Mouse (Mus musculus) ovary, adult 18-20 months (tissue): ENCODE measurements around the gene Tbc1d24.
"Not testable (repeated sequence)": the region's sequence is repeated elsewhere in the genome, so short reads cannot be mapped to it uniquely, and the experiment has no call there.

ENCODE experiments used
- DNase-seq: peaks from one replicate; pipeline ENCODE4 v3.0.0; 2022; ENCODE audit warnings: low spot score, mixed read lengths

Tbc1d24 gene

DNA sequence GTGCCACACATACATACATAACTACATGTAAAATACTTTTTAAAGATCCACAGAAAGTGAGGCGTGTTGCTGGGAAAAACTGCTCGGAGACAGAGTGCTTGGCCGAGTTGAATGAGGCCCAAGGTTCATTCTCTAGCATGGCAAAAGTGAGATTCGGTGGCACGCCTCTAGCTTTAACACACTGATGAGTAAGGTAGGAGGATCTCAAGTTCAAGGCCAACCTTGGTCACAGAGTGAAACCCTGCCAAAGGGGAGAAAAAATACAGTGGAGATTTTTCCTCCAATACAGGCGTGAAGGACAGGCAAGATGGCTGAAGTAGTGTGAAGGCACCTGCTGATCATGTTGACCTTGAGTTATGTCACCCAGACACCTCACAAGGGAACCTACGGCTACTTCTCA is 55.9 kb downstream of the Tbc1d24 start:
- no peak for DNase-seq

GRCm38 (mm10) chr17:24142897-24143296 is 62.5 kb downstream of the Tbc1d24 start:
- no peak for DNase-seq

DNA sequence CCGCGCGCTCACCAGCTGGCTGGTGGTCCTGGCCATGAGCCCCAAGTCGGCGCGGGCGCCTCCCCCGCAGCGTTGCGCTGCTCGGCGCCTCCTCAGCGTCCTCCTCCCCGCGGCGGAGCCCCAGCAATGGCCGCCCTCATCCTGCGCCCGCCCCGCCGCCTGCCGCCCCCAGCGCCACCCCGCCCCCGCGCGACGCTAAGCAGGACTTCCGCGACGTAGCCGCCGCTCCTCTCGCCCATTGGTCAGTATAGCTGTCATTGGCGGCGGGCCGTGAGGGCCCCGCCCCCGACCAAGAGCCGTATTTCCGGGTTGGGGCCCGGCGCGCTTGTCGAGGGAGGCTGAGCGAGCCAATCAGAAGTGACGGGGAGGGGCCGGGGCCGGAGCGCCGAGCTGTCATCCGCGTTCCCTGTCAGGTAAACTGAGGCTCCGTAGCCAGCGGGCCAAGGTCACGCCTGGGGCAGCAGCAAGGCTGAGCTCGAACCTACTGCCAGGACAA is 63.9 kb downstream of the Tbc1d24 start:
- peak; percentile 95 for DNase-seq

DNA sequence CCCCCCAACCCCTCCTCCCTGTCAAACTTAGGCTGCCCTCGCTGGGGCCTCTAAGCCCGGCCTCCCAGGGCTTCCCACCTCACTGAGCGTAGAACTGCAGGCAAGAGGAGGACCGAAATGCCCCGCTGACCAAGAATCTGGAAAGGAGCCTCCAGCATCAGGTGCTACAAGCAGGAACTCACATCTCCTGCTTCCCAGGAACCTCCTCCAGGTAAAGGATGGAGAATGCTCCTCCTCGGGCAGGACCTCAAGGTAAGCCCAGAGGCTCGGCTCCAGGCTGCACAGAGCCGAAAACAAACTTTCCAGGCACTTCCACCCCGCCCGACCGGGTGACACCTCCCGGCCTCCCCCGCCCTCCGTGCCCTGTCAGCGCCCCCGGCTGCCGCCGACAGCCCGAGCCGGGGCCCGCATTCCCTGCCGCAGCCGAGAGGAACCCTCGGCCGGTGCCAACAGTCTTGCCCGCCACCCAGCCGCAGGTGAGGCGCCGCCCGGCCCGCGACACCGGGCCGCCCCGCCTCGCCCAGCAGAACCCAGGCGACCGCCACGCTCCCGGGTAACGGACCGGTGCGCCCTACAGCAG is 64.4 kb downstream of the Tbc1d24 start:
- no peak for DNase-seq

- DNase-seq, result no peak
Measured at GRCm38 (mm10) chr17:24139968-24140367, 65.4 kb downstream of the Tbc1d24 start.

GRCm38 (mm10) chr17:24139256-24139655 is 66.1 kb downstream of the Tbc1d24 start:
- DNase-seq, result no peak

DNA sequence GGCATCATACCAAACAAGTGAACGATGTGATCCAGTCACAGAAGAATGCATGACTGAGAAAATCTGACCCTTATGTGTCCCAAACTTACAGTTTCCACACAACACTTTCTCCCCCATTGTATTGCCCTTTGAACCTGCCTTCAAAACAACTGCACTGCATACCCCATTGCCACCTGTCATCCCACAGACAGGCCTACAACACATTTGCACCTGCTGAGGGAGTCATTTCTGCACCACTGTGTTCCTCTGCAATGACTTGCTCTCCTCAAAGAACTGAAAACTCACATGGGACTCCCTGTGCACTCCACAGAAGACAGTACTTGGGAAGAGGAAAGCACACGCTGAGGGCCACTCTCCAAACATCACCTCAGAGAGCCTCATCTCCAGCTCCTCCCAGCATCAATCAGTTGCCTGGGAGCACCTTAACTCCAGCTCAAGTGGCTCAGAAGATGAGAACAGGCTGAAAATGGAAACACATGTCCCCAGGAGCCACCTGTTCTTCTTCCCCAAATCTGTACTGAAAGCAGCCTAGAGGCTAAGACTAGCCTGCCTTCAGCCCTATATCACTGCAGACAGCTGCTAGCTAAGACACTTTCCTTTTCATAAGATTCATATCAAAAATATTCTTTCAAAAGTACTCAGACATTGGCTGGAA is 68.0 kb downstream of the Tbc1d24 start:
- no peak for DNase-seq

GRCm38 (mm10) chr17:24134062-24134461 is 71.3 kb downstream of the Tbc1d24 start:
- DNase-seq, result no peak

GRCm38 (mm10) chr17:24132919-24133318 is 72.4 kb downstream of the Tbc1d24 start:
- DNase-seq, result not testable (repeated sequence)

- DNase-seq, result no peak
Measured at GRCm38 (mm10) chr17:24131570-24131969, 73.8 kb downstream of the Tbc1d24 start.

DNA sequence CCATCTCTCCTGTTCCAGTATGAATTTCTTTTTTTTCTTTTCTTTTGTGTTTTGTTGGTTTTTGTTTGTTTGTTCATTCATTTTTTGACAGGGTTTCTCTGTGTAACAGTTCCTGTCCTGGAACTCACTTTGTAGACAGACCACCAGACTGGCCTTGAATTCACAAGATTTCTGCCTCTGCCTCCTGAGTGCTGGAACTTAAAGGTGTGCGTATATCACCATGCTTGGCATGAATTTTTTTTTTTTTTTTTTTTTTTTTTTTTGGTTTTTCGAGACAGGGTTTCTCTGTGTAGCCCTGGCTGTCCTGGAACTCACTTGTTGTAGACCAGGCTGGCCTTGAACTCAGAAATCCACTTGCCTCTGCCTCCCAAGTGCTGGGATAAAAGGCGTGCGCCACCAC is 76.1 kb downstream of the Tbc1d24 start:
- DNase-seq, result not testable (repeated sequence)

DNA sequence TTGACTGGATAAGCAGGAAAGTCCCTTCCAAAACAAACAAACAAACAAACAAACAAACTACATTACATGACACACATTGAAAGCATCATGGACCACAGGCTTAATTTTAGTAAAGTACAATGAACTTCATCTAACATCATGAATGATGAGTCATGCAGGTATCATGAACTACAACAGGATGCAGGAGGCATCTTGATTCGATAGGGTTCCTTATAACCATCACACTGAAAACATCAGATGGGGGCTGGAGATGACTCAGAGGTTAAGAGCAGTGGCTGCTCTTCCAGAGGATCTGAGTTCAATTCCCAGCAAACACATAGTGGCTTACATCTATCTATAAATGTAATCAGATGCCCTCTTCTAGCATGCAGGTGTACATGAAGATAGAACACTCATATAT is 77.8 kb downstream of the Tbc1d24 start:
- no peak for DNase-seq

- DNase-seq, result no peak
Measured at GRCm38 (mm10) chr17:24126801-24127200, 78.6 kb downstream of the Tbc1d24 start.
